Mouse (Mus musculus) bone marrow macrophage, adult 2 months (primary cell): ENCODE results near the gene Prmt7. TPM values are rescaled to one million over a fixed set of nuclear protein-coding genes. Genes with fewer than 3 reads are reported as not detected.
A peak's percentile ranks its signal among the peaks of the same experiment; 100 is the strongest.

Experiments
- H3K27ac ChIP-seq: 2 replicates; pipeline ENCODE4 v1.5.1; 2012; ENCODE audit warnings: low read depth, low read length; ENCODE audit not compliant: insufficient read depth
- H3K4me1 ChIP-seq: 2 replicates; pipeline ENCODE4 v1.6.1; 2012; ENCODE audit warnings: low read length; ENCODE audit not compliant: control insufficient read depth, insufficient read depth
- H3K4me3 ChIP-seq: 2 replicates; pipeline ENCODE4 v1.5.1; 2012; ENCODE audit warnings: mild to moderate bottlenecking, low read length, moderate library complexity; ENCODE audit not compliant: insufficient read depth
- CTCF ChIP-seq: IDR thresholded peaks from 2 replicates; pipeline ENCODE4 v1.5.1; 2012; ENCODE audit warnings: low read depth, mild to moderate bottlenecking, low read length, moderate library complexity
- POLR2A ChIP-seq: IDR thresholded peaks from 2 replicates; pipeline ENCODE4 v1.6.1; 2012; ENCODE audit warnings: mild to moderate bottlenecking, low read depth, low read length, borderline replicate concordance
- polyA plus RNA-seq: library from polyadenylated mRNA; stranded (reverse); fragments of >200 nt; gene quantifications from 2 replicates; pipeline ENCODE4 v1.2.4, GENCODE M21; 2012; ENCODE audit not compliant: missing spikeins, insufficient read depth, insufficient read length

The Prmt7 gene
- polyA plus RNA-seq, 1 experiment, result 8.8 TPM

DNA sequence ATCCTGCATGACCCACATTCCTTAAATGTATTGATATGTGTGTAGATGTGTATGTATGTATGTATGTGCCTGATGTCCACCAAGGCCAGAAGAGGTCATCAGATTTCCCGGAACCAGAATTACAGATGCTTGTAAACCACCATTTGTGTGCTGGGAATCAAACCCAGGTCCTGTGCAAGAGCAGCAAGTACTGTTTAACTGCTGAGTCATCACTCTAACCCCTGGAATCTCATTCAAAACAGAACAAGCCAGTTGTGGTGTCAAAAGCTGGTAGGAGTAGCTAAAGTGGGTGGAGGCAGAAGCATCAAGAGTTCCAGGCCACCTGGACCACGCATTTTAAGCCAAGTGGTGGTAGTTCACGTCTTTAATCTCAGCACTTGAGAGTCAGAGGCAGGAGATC lies 3.2 kb downstream of the Prmt7 start:
- no peak for TF ChIP-seq CTCF
- no peak for TF ChIP-seq POLR2A
- peaks cover 24% of the 10 kb centered on the region for H3K4me1 ChIP-seq
- H3K27ac ChIP-seq, result no peak overlapping the region
- no peak overlapping the region for H3K4me3 ChIP-seq

DNA sequence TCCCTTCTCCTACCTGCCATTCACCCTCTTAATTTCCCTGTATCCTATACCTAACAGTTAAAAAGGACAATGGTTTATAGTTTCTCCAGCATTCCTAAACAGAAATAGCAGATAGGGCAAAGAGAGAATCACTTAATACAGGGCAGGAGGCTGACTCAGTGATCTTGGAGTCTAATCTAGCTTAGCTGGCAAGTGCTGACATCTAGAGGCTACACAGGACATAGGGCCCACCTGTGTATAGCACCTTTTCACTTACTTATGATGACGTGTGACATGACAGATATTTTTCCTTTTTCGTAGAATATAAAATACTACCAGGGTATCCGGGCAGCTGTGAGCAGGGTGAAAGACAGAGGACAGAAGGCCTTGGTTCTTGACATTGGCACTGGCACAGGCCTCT lies 8.9 kb downstream of the Prmt7 start:
- H3K4me1 ChIP-seq, result peaks cover 28% of the 10 kb centered on the region
- no peak for TF ChIP-seq POLR2A
- no peak for TF ChIP-seq CTCF
- peak overlapping the region; percentile 34 for H3K27ac ChIP-seq
- no peak overlapping the region for H3K4me3 ChIP-seq

DNA sequence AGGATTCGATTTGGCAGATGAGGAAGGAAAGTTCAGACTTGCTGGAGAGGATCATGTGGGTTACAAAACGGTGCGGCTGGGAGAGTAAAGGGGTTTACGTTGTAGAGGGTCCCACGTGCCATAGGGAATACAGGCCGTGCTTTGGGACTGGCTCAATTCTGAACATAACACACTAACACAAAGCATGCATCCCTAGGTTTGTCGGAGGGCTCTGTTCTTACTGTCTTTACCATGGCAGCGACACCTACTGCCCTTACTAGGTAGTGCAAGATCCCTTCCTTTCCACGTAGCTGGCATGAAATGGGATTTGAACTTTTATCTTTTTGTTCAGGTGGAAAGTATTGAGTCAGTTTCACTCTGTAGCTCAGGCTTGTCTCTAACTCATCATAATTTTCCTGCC lies 15.9 kb downstream of the Prmt7 start:
- TF ChIP-seq POLR2A (no peak), CTCF (no peak)
- H3K4me3 ChIP-seq, result no peak overlapping the region
- no peak overlapping the region for H3K27ac ChIP-seq
- H3K4me1 ChIP-seq, result no peaks in the 10 kb centered on the region

DNA sequence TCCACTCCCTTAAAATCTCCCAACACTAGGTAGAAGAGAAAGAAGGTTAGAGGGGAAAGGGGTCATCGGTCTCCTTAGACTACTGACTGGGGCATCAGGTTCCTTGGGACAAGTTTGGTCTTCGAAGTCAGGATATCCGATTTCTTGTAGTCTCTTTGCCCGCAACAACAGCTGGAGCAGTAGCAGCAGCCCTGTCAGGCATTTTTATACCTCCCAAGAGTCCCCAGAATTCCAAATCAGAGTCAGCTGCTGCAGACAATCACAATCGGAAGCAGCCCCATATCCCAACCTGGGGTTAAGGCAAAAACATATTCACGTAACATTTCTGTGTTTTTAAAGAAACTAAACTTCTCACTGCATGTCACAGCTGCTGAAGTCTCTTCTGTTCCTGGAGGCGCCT lies 20.8 kb downstream of the Prmt7 start:
- no peak for TF ChIP-seq CTCF
- TF ChIP-seq POLR2A, result no peak
- Histone ChIP-seq H3K4me3 (no peak overlapping the region), H3K4me1 (no peaks in the 10 kb centered on the region), H3K27ac (no peak overlapping the region)

DNA sequence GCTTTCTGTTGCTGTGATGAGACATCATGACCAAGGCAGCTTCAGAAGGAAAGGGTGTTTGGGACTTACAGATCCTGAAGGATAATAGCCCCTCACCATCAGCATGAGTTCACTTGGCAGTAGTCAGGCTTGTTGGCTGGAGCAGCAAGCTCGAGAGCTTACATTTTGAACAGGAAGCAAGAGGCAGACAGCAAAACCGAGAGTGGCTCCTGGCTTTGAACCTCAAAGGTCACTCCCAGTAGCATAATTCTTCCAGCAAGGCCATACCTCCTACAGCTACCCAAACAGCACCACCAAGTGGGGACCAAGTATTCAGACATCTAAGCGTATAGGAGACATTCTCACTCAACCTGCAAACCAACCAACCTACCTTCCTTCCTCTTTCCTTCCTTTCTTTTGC lies 22.0 kb downstream of the Prmt7 start:
- Histone ChIP-seq H3K27ac (no peak overlapping the region), H3K4me3 (no peak overlapping the region), H3K4me1 (no peaks in the 10 kb centered on the region)
- TF ChIP-seq POLR2A (no peak), CTCF (no peak)

DNA sequence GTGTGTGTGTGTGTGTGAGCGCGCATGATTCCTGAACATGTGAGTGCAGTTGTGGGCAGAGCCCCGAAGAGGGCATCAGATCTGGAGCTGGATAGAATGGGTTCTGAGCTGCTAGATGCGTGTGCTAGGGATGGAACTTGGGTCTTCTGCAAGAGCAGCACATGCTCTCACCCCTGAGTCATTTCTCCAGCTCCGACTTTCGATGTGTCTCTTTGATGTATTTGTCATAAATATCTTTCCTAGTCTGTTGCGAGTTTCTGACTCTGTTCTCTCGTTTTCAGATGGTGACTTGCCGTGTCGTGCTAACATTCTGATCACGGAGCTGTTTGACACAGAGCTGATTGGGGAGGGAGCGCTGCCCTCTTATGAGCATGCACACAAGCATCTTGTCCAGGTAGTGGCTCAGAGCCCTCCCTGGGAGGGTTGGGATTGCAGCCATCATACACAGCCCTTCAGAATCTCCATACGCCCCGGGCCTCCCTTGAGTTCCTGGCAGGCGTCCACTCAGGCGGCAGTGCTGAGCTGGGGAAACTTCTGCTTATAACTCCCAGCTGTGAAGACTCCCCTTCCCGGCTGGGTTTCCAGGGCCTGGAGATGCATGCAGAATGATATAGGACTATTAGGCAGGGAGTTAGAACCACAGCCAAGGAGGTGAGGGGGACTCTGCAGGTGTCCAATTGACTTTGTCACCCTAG lies 24.0 kb downstream of the Prmt7 start:
- no peak overlapping the region for H3K4me3 ChIP-seq
- no peak for TF ChIP-seq CTCF
- TF ChIP-seq POLR2A, result no peak

DNA sequence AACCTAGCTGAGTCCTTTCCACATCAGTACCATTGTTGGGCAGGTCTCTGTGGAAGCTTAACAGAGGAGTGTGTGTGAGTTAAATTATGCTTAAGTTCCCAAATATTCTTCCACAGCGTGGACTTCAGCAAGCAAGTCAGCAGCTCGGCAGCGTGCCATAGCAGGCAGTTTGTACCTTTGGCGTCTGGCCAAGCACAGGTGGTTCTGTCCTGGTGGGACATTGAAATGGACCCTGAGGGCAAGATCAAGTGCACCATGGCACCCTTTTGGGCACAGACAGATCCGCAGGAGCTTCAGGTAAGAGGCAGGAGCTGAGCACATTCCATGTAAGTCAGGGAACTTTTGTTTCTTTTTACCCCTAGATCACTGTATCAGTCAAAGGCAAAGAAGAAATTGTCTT lies 26.4 kb downstream of the Prmt7 start:
- no peak for TF ChIP-seq POLR2A
- no peak for TF ChIP-seq CTCF

More for the DNA sequence above, 24.0 kb downstream of the Prmt7 start:
- Histone ChIP-seq H3K27ac (no peak overlapping the region), H3K4me1 (no peaks in the 10 kb centered on the region)

DNA sequence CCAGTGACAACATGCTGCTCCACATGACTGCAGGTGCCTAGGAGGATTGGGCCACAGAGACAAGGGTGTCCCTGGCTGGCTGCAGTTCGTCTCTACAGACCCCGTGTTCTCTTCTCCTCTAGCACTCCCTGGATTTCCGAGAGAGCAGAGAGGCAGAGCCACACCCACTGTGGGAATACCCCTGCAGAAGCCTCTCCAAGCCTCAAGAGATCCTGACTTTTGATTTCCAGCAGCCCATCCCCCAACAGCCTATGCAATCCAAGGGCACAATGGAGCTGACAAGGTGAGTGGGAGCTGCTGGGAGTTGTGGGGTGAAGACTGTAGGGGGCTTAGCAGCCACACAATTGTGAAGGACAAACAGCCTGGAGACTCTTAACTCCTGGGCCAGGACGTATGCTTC lies 39.5 kb downstream of the Prmt7 start:
- H3K4me1 ChIP-seq, result no peaks in the 10 kb centered on the region
- no peak overlapping the region for H3K27ac ChIP-seq
- H3K4me3 ChIP-seq, result no peak overlapping the region
- TF ChIP-seq CTCF, result no peak

More for the DNA sequence above, 26.4 kb downstream of the Prmt7 start:
- no peak overlapping the region for H3K27ac ChIP-seq
- H3K4me3 ChIP-seq, result no peak overlapping the region
- no peaks in the 10 kb centered on the region for H3K4me1 ChIP-seq

DNA sequence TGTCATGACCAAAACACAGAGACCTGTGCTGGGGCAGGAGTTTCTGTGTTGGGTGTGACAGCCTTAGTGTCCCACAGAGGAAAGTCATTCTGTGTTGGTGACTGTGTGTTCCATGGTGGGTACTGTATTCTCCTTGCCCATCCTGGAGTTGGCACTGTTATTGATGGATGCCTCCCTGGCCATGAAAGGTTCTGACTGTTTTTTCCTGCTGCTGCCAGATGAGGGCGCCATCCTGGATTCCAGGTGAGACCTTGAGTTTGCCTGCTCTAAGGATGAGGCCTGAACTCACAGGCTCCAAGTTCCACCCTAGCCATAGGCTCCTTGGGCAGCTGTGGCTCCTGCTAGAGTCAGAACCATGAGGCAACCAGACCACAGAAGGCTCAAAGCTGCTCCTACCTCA lies 47.4 kb downstream of the Prmt7 start:
- no peaks in the 10 kb centered on the region for H3K4me1 ChIP-seq
- no peak overlapping the region for H3K27ac ChIP-seq
- no peak for TF ChIP-seq POLR2A
- peak; percentile 43; the same call in 1 of the 2 replicates for TF ChIP-seq CTCF
- H3K4me3 ChIP-seq, result no peak overlapping the region

DNA sequence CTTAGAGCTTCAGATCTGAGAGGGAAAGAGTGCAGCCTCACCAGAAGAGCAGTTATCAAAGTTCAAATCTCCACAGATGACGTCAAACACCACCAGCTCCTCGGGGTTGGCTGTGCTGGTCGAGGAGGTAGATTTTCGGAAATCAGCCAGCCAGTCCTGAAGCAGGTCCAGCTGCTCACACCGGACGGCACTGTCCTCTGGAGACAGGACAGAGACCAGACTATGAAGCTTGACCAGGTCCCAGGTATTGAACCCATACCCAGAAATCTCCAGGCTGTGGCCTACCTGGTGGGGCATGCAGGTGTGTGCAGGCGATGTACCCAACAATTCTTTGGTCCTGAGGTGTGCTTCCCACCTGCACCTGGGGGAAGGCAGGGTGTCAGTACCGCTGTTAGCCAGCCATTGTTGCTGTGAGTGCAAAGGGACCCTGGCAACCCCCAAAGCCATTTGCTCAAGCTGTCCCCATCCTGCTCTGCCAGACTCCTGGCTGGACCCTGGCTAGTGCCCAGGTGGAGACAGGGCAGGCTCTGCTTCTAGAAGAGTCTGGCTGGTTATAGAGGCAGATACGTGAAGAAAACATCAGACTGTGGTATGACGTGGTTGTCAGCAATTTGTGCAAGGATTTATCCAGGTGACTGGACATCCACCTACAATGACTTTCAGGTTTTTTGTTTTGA lies 49.0 kb downstream of the Prmt7 start:
- TF ChIP-seq CTCF (no peak), POLR2A (no peak)
- Histone ChIP-seq H3K4me1 (no peaks in the 10 kb centered on the region), H3K27ac (no peak overlapping the region), H3K4me3 (no peak overlapping the region)

DNA sequence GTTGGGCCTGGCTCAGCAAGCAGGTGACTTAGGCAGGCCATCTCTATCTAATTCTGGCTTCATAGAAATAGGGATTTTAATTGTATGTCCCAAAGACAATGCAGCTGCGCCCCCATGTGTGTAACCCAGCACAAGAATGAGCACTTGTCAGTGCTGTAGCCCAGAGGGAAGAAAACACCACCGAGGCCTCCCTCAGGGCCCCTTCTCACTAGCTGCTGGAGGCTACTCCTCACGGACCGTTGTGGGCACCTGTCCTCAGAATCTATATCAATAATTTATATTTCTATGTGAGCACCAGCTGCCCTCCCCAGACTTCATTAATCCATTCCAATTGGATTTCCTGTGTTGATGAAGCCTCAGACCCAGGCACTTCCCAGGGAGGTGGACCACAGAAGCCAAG lies 50.2 kb downstream of the Prmt7 start:
- Histone ChIP-seq H3K4me1 (no peaks in the 10 kb centered on the region), H3K27ac (no peak overlapping the region), H3K4me3 (no peak overlapping the region)
- TF ChIP-seq POLR2A, result no peak
